Mouse (Mus musculus): Measurements from ENCODE around the gene Tuft1. TPM values are rescaled to one million over a fixed set of nuclear protein-coding genes. Genes with fewer than 3 reads are reported as not detected.

The Tuft1 gene
- polyA plus RNA-seq, 1 experiment = 3.2 TPM

DNA sequence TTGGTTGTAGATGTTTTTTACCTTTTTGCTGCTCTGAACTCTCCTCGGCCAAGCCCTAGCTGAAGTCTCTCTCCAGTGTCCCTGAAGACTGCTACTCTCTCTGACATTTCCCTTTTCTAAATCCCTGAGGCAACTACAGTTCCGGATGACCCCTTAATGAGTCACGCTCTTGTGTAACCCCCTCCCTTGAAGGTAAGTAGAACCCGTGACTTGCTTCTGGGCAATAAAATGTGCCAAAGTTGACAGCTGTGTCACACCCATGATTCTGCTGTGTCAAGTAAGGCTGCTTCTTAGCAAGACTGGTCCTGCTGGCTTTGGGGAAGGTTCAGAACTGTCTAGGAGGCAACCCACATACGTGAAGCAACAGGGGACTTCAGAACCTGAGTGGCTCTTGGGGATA lies 70.7 kb downstream of the Tuft1 start:
- no peak overlapping the region for H3K4me3 ChIP-seq (ENCODE audit: insufficient read depth, low read length)
- H3K4me1 ChIP-seq (ENCODE audit: control insufficient read depth, insufficient read depth, low read length) = peaks cover 6% of the 10 kb centered on the region; the same call in 1 of the 2 replicates
- TF ChIP-seq POLR2A (IDR thresholded peaks at IDR 0.05; ENCODE audit: low read depth, low read length) (no peak), CTCF (IDR thresholded peaks at IDR 0.05; ENCODE audit: borderline replicate concordance, insufficient read depth, low read length) (no peak)
- H3K27ac ChIP-seq (ENCODE audit: insufficient read depth, low read length) = no peak overlapping the region

DNA sequence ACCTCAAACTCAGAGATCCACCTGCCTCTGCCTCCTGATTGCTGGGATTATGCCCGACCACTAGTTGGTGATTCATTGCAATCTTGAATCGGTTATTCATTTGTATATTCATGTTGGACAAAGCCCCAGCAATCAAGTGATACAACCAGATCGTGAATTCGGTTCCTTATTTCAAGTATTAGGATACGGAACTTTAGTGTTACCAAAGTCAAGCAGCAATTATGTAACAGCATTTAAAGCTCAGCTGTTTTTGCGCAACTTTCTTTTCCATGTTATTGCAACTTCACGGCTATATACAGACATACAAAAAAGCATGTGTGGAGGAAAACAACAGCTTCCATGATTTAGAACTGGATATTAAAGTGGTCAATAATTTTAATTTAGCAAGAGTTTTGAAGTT lies 75.7 kb downstream of the Tuft1 start:
- no peak for TF ChIP-seq CTCF (IDR thresholded peaks at IDR 0.05; ENCODE audit: borderline replicate concordance, insufficient read depth, low read length)
- no peak for TF ChIP-seq POLR2A (IDR thresholded peaks at IDR 0.05; ENCODE audit: low read depth, low read length)
- 0 out of 2 replicates have a peak overlapping the region, but pooled peaks have one; percentile 16 for H3K4me3 ChIP-seq (ENCODE audit: insufficient read depth, low read length)
- H3K4me1 ChIP-seq (ENCODE audit: control insufficient read depth, insufficient read depth, low read length) = peaks cover 5% of the 10 kb centered on the region
- H3K27ac ChIP-seq (ENCODE audit: insufficient read depth, low read length) = no peak overlapping the region

DNA sequence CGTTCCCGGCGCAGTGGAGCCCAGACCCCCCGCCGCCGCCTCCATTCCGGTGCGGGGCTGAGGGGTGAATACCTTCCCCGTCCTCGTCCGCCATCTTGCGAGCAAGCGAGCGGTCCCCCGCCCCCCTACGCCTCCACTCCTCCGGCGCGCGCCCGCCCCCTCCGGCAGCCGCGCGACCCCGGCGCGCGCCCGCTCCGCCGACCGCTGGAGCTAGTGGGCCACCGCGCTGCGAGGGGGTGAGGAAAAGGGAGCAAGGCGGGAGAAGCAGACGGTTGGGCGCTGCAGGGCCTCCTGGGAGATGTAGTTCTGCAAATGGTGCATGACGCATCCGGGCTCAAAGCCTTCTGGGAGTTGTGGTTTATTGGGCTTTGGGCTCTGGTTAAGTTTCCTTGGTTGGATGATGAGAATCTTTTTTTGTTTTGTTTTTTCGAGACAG lies 76.2 kb downstream of the Tuft1 start, which contains the start of gene Snx27:
TSS of gene Snx27 (minus strand) at position 261 of the 436 bp plus-strand sequence.
- Histone ChIP-seq H3K27ac (ENCODE audit: insufficient read depth, low read length) (peak within 1 kb of the TSS; percentile 6; the same call in 1 of the 2 replicates), H3K4me3 (ENCODE audit: insufficient read depth, low read length) (peak within 1 kb of the TSS; percentile 77), H3K4me1 (ENCODE audit: control insufficient read depth, insufficient read depth, low read length) (peaks cover 2% of the 10 kb centered on the region; the same call in 1 of the 2 replicates)
- TF ChIP-seq CTCF (IDR thresholded peaks at IDR 0.05; ENCODE audit: borderline replicate concordance, insufficient read depth, low read length) (no peak), POLR2A (IDR thresholded peaks at IDR 0.05; ENCODE audit: low read depth, low read length) (no peak; the same call in 1 of the 2 replicates)

DNA sequence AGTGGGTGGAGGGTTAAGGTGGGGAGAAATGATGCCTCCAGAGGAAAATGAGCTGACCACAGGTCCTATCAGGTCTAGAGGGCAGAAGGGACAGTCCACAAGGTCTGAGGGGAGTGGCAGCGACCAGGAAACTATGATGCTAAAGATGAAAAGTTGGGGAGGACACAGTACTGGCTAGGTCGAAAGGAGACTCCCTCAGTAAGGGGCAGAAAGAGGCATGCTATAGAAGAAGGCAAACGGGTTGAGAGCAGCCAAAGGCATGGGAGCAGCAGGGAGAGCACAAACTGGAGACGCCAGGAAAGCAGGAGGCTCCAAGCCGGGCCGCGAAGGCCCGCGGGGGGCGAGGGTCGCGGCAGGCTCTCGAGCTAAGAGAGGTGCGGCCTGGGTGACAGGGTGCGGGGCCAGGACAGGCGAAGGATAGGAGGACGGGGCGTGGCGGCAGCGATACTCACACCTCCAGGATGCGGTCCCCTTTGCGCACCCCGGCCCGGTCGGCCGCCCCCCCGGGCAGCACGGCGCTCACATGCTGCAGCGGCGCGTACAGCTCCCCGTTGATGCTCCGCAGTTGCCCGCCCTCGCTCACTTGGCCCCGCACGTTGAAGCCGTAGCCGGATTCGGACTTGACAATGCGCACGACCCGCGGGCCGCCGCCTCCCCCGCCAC lies 76.7 kb downstream of the Tuft1 start:
- H3K4me1 ChIP-seq (ENCODE audit: control insufficient read depth, insufficient read depth, low read length) = peaks cover 2% of the 10 kb centered on the region; the same call in 1 of the 2 replicates
- H3K27ac ChIP-seq (ENCODE audit: insufficient read depth, low read length) = peak overlapping the region; percentile 6; the same call in 1 of the 2 replicates
- TF ChIP-seq CTCF (IDR thresholded peaks at IDR 0.05; ENCODE audit: borderline replicate concordance, insufficient read depth, low read length) = no peak
- TF ChIP-seq POLR2A (IDR thresholded peaks at IDR 0.05; ENCODE audit: low read depth, low read length) = peak; percentile 29
- peak overlapping the region; percentile 77 for H3K4me3 ChIP-seq (ENCODE audit: insufficient read depth, low read length)

DNA sequence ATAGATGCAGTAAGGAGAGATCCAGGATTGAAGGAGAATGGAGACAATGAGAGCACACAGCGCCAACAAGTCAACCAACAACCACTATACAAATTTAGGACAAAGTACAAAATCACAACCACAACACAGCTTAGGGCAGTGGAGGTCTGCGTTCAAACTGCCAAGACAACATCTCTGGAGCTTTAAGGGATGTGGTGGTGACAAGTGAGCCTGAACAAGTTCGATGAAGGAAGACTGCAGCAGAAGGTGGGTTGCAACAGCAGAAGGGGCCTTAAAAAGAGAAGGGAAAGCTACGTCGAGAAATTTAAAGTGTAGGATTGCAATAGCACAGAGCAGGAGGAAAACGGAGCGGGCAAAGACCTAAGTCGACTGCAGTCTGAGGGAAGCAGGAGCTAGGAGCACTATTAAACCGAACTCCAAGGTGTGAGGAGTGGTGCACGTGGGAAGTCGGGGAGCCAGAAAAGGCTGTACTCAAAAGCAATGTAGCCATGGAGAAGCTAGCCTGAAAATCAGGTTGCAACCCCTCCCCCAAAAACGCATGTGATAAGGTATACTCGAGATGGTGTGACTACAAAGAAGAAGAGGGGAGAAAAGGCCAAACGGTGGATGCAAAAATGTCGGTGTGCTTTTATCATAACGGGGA lies 77.4 kb downstream of the Tuft1 start:
- no peak overlapping the region for H3K27ac ChIP-seq (ENCODE audit: insufficient read depth, low read length)
- no peak for TF ChIP-seq CTCF (IDR thresholded peaks at IDR 0.05; ENCODE audit: borderline replicate concordance, insufficient read depth, low read length)
- TF ChIP-seq POLR2A (IDR thresholded peaks at IDR 0.05; ENCODE audit: low read depth, low read length) = no peak
- peak overlapping the region; percentile 77 for H3K4me3 ChIP-seq (ENCODE audit: insufficient read depth, low read length)
- peaks cover 2% of the 10 kb centered on the region; the same call in 1 of the 2 replicates for H3K4me1 ChIP-seq (ENCODE audit: control insufficient read depth, insufficient read depth, low read length)

DNA sequence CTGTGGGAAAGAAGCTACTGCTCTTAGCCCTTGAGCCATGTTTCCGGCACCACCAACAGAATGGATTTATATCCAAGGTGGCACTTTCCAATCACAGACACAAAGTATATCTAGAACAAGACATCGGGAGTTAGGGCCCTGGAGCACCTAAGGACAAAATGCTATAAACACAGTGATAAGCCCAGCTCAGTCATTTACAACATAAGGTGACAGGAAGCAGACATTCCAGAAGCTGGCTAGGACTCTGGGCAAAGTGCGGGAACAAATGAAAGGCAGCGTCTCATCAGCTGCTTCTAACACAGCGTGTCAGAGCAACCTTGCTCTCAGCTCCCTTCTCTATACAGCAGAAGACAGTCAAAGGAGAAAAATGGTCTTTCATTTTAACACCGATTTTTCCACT lies 84.2 kb downstream of the Tuft1 start:
- Histone ChIP-seq H3K4me3 (ENCODE audit: insufficient read depth, low read length) (no peak overlapping the region), H3K4me1 (ENCODE audit: control insufficient read depth, insufficient read depth, low read length) (peaks cover 3% of the 10 kb centered on the region; the same call in 1 of the 2 replicates), H3K27ac (ENCODE audit: insufficient read depth, low read length) (no peak overlapping the region)
- no peak for TF ChIP-seq CTCF (IDR thresholded peaks at IDR 0.05; ENCODE audit: borderline replicate concordance, insufficient read depth, low read length)
- no peak for TF ChIP-seq POLR2A (IDR thresholded peaks at IDR 0.05; ENCODE audit: low read depth, low read length)

DNA sequence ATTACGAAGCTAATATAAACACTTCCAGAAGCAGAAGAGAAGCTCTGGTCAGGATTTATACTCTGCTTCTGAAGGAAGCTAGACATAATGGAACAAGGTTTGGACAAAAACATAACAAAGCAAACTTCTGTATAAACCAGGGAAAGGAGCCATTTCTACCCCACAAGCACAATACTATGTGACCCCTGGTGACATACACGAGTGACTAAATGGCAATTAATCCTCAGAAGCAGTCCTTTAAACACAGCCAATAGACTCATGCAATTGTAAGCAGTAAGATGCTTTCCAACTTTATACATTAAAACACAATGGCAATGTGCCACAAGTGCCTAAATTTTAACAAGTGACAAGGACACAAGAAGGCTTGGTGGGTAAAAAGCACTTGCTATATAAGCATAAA lies 91.4 kb downstream of the Tuft1 start:
- Histone ChIP-seq H3K4me1 (ENCODE audit: control insufficient read depth, insufficient read depth, low read length) (peaks cover 10% of the 10 kb centered on the region; the same call in 1 of the 2 replicates), H3K4me3 (ENCODE audit: insufficient read depth, low read length) (no peak overlapping the region), H3K27ac (ENCODE audit: insufficient read depth, low read length) (no peak overlapping the region)
- TF ChIP-seq CTCF (IDR thresholded peaks at IDR 0.05; ENCODE audit: borderline replicate concordance, insufficient read depth, low read length) (no peak), POLR2A (IDR thresholded peaks at IDR 0.05; ENCODE audit: low read depth, low read length) (no peak)

DNA sequence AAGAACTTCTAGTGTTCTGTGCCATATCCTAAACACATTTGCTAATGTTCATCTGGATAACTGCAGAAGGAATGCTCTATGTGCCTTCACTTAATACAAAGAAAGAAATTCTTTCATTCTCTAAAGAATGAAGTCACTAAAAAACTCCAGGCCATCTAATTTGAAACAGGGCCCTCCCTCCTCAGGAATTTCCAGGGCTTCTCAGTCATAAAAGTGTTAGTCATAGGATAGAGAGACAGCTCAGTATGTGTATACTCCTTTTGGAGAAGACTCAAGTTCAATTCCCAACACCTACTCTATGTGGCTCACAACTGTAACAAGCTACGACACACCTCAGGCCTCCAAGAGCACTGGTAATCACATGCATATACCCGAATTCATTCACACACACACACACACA lies 93.1 kb downstream of the Tuft1 start:
- Histone ChIP-seq H3K4me3 (ENCODE audit: insufficient read depth, low read length) (no peak overlapping the region), H3K4me1 (ENCODE audit: control insufficient read depth, insufficient read depth, low read length) (peaks cover 16% of the 10 kb centered on the region), H3K27ac (ENCODE audit: insufficient read depth, low read length) (peak overlapping the region; percentile 91)
- TF ChIP-seq CTCF (IDR thresholded peaks at IDR 0.05; ENCODE audit: borderline replicate concordance, insufficient read depth, low read length) (no peak), POLR2A (IDR thresholded peaks at IDR 0.05; ENCODE audit: low read depth, low read length) (no peak)

DNA sequence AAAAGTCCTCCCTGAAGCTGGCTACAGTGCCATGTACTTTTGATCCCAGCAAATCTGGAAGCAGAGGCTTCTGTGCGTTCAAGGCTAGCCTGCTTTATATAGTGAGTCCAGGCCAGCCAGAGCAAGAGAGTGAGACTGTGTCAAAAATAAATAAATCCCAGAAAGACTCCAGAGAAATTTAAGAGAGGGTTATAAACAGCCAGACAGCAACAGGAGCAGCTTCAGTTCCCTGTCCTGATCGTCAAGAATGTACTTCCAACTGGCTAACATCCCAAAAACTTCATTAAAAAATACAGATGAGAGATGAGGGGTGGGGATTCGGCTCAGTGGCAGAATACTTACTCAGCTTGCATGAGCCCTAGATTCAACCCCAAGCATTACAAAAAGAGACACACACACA lies 93.5 kb downstream of the Tuft1 start:
- Histone ChIP-seq H3K27ac (ENCODE audit: insufficient read depth, low read length) (peak overlapping the region; percentile 91), H3K4me1 (ENCODE audit: control insufficient read depth, insufficient read depth, low read length) (peaks cover 16% of the 10 kb centered on the region), H3K4me3 (ENCODE audit: insufficient read depth, low read length) (no peak overlapping the region)
- TF ChIP-seq CTCF (IDR thresholded peaks at IDR 0.05; ENCODE audit: borderline replicate concordance, insufficient read depth, low read length) = no peak
- no peak for TF ChIP-seq POLR2A (IDR thresholded peaks at IDR 0.05; ENCODE audit: low read depth, low read length)

Data from embryonic fibroblast, embryonic 13.5 days (primary cell).